Mouse (Mus musculus) natural killer cell, adult 2 months (primary cell): ENCODE results near the gene Gm1043.
A peak's percentile ranks its signal among the peaks of the same experiment; 100 is the strongest.

Source experiments
- DNase-seq, 2 experiments: peaks; one replicate each; pipeline ENCODE4 v3.0.0; 2022; ENCODE audit warnings: low spot score in 2 of 2

Gm1043 gene

DNA sequence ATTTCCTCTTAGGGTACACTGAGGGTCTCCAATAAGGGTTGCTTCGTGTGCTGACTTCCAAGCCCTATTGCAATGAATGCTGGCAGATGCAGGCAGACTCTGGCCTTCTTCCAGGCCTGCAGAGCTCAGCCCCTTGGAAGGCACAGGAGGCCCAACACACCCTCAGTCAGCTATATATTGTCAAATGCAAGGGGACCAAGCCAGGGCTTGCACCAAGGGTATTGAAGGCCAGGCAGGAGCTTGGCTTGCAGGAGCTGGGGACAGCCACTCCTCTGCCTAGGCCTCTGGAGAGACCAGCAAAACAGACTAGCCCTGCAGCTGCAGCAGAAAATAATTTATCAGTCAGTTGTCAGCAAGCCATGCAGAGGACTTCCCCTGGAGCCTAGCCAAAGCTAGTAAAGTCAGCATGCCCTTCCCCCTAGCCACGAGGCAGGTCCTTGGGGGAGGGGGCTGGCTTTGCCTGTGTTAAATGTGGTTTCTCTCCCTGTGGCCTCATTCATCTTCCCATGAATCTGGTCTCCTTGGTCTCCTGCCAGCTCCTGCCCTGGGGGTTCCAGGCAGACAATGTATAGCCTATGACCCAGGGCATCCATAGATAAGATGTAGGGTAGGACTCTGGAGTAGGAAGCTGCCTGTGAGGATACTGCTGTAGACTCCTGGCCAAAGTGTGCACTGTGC is 113.0 kb downstream of the Gm1043 start:
- DNase-seq: no peak

DNA sequence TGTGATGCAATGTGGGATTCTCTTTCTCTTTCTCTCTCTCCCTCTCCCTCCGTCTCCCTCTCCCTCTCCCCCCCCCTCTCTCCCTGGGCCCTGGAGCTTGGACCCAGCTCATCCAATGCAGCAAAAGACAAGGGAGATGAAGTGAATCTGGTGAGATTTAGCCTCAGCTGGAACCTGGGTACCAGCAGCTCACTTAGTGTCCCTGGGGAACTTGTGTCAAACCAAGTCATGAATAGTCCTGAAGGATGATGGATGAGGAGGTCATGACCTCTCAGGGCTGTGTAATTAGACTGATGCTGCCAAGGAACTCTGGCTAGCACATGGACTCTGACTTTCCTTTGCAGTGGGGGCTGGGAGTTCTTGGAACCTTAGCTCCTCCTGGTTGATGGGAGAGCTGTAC is 117.1 kb downstream of the Gm1043 start:
- no peak for DNase-seq

DNA sequence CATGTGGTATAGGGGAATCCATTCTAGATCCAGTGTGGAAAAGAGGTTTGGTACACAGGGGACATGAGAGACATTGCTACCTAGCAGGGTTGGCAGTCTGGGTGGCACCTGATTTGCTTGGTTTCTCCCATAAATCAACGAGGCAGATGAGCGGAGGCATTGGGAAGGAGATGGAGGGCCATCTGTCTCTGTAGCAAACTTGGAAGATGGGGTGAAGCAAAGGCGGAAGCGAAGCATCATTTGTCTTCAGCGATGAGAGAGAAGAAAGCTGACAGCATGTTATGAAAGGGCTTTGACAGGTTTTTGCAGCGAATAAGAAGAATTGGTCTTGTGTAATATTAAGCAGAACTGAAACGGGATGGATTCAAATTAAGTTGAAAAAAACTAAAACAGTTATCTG is 119.7 kb downstream of the Gm1043 start:
- DNase-seq: no peak

DNA sequence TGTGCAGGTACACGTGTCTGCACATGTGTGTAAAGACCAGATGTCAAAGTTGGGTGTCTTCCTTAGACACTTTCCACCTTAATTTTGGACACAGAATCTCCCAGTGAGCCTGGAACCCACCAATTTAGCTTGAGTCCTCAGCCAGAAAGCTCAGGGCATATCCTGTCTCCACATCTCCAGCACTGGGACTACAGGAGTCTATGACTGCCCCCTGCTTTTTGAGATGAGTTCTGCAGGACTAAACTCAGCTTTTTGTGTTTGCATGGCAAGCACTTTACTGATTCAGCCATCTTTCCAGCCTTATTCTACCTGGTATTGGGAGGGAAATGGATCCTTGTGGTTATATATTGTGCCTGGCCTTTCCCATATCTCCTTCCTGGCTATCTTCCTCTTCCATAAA is 120.2 kb downstream of the Gm1043 start:
- DNase-seq: no peak

DNA sequence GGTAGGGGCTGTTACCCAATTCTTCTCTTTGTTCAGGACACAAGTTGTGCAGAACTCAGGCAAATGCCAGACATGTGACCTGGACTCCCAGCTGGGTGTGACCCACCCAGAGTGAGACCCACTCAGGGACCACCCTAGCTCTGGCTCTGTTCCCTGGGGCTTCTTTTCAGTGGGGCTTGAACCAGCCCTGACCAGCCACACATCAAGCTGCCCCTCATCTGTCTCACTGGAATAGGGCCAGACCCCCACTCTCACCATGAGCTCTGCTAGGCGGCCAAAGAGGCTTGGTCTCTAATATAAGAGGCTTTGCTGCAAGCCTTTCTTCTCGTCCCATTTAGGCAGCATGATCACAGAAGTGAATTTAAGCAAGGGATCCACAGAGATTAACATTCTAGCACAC is 121.2 kb downstream of the Gm1043 start:
- no peak for DNase-seq

DNA sequence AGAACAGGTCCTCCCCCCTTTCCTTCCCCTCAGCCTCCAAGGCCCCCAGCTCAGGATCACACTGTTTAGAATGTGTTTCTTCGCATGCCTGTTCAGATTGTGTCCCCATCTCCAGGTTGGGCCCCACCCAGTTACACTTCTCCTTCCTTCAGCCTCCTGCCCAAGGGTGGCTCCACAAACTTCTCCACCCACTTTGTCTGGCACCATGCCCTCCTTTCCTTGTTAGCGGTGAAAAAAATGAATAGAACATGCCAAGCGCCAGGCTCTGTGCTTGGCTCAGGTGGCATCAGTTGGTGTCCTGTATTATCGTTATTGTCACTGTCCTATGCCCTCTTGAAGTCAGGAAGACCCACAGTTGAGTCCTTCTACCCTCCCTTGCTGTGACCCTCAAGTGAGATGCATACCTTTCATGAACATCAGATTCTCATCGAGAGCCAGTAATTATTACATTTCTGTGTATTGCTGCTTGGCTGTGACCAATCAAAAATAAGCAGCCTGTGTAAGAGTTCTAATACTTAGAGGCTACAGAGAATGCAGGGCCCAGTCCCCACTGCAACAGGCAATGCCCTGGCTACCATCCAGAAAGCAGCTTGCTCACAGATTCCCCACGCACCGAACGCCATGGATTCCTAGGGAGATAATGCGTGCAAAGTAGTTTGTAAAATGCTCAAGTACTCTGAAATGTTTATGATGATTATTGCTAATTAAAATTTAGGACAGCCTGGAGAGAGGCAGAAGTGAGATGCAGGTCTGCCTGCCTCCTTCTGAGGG is 128.0 kb downstream of the Gm1043 start:
- no peak for DNase-seq

DNA sequence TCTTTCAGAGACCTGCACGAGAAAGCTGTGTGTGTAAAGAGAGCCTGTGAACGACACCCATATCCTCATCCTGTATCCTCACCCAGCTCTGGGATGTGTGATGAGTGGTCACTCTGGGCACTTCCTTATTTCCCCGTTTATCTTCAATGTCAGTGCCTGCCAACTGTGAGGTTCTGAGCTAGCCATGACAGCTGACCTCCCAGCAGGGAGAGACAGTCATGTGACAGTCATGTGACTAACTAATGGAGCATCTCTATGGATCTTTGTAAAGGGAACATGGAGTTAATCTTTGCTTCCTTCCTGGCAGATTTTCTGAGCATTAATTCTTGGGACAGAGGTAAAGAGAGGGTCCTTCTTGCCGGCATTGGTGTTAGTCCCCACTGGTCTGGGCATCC is 128.5 kb downstream of the Gm1043 start:
- no peak for DNase-seq

DNA sequence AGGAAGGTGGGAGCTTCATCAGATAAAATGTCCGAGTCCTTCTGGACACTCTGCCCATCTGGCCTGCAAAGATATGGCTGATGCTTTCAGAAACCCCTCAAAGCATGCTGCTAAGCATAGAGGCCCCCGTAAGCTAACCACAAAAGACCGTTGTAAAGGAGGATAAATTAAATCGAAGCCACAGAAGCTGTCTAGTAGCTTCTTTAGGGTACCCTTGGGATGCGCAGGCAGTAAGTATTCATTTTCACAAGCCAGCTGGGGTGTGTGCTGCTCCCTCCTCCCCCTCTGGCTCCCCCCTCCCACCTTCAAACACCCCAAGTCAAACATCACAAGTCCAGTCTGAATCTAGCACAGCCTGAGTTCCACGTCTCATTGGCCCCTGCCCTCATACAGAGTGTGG is 129.4 kb downstream of the Gm1043 start:
- DNase-seq: no peak

DNA sequence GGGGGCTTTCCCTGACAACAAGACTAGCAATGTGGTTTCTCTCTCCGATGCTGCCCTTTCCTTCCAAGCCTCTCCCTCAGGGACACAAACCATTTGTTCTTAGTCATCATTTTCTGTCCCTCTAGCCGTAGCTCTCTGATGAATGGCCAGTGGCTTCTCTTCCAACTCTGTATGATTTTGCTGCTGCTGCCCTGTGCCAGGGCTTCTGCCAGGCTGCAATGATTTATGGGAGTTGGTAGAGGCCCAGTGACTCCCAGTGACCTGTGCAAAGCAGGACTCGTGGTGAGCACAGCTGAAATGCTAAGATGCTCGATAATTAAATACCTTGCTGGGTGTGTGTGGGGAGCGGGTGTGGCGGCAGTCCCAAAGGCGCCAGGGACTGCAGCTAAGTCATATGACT is 130.1 kb downstream of the Gm1043 start:
- no peak for DNase-seq

DNA sequence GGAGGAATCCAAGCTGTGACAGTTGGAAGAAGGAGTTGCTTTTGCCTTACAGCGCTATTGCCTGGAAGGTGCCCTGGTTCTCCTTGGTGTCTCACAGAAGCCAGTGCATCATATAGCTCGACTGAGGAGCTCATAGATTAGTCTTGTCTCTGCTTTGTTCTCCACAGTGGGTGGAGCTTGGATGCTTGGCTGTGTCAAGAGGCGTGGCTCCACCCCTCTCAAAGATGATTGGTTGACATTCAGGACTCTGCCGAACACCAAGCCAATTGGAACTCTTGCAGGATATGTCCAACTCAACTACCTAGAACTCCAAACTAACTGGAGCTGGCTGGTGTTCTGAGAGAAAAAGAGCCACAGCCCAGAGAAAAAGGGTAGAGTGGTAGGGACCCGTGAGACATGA is 134.4 kb downstream of the Gm1043 start:
- no peak for DNase-seq

DNA sequence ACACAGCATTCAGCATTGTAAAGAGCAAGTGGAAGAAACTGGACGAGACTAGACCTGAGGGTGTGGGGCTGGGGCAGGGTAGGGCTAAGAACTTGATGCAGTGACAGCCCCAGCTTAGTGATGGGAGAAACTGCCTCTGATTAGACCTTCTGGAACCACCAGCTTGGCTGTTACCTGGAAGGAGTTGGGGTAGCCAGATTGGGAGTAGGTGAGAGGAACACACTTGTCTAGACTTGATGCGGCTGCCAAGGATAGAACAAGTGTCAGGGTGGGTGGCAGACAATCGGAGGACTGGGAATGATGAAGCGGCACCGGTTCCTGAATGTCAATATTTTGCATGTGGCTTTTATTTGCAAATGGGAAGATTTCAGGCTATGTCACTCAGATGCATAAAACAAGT is 135.4 kb downstream of the Gm1043 start:
- DNase-seq: no peak

DNA sequence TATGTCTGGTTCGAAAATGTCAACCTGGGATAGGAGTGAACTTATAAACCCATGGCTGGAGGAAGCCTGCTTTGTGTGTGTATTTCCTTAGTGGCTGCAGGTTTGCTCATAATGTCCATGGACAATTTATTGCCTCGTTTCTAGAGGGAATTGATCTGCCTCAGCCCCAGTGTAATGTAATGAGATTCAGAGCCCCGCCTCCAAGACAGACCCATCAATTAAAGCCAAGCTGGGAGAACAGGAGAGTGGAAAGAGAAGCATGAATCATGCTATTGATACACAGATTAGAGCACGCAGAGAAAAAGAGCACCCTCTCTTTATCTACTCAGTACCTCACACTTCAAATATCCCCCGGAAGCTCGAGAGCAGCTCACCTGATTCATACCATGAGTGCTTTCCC is 136.4 kb downstream of the Gm1043 start:
- no peak for DNase-seq

DNA sequence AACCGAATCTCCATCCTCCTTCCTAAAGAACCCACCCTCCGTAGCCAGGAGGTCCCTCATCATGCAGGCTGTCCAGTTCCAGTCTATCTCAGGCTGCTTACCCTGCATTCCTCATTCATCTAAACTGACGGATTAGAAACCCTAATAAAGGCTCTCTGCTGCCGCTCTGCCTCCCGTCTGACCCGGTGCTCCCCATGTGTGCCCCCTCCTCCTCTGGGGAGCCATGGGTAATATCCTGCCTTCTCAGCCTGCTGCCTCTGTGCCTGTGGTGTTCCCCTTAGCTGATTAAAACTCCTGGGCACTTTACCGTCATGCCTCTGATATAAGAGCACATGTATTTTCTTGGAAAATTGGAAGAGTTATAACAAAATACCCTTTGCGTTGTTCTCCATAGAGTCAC is 137.1 kb downstream of the Gm1043 start:
- DNase-seq: no peak

DNA sequence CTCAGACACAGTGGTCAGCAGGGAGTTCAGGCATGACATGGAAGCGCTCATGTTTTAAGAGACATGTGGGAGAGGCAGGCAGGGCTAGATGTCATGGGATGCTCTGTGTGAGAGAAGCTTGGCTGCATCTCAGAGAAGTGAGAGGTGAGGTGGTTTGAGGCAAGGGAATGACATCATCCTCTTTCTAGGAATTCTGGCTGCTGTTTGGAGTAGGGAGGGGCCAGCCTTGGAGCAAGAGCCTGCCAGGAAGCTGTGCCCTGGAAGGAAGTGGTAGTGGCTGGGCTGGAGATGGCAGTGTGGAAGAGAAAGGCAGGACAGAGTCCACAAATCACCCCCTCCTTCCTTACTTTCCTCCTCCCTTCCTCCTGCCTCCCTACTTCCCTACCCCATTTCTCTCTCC is 140.5 kb downstream of the Gm1043 start:
- DNase-seq: no peak

DNA sequence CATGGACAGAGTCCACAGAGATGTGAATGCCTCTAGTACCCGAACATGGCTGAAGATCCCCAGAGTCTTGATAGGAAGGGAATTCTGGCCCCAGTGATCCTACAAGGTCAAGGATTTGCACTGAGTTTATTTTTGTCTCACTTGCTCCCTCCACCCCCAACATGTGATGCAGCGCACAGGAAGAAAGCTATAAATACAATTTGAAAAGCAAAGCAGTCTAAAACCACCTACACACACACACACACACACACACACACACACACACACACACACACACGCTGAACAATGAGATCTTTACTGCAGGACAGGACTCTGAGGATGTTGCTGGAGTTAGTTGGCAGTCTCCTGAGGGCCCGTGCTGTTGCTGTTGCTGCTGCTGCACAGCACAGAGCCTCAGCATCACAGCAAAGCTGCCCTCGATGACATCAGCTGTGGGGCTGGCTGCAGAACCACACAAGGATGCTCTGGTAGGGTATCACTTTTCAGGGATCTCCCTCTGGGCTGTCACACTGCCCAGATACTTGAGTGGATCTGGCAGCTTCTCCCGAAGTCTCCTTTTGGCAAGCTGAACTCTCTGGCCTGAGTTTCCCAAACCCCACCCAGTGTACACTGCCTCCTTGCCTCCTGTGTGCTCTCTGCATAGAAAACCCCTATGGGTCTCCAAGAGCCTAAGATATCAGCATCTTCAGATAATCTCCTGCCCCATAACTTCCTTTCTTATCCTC is 142.9 kb downstream of the Gm1043 start:
- no peak for DNase-seq

DNA sequence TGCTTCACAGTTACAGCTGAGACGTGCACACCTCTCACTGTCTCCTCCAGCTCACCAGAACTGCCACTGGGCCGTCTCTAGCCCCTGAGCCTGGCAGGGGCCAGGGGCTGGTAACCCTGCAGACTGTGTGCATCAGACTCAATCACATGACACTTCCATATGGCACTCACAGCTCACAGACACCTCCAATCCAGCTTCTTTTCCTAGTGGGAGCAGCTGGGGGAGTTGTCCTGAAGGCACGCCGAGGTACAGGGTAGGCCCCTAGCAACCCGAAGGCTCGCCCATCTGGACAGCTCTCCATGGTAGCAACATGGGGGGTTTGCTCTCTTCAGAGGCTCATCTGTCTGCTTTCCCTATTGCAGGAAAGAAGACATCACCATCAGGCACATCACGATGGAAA is 143.7 kb downstream of the Gm1043 start:
- DNase-seq: no peak

DNA sequence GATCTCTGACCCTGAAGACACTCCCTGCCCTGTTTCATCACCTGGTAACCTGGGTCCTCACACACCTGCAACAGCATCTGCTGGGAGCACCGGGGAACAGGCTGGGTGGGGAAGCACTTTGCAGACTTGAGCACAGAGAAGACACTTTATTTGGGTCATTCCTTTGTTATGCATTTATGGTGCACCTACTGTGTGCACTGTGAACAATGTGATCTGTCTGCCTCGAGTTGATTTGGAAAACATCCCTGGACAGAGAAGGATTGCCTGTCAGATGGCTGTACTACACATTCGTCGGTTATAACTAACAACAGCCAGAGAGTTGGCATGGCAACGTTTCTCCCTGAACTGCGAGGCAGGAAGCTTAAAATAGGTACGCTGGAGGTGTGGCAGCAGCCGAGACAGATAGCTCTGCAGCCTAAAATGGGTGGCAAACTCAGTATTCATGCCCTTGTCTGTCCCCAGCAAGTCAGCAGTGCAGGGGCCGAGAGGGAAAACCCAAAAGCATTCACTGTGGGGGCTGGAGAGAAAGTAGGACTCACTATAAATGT is 147.9 kb downstream of the Gm1043 start:
- DNase-seq: no peak

DNA sequence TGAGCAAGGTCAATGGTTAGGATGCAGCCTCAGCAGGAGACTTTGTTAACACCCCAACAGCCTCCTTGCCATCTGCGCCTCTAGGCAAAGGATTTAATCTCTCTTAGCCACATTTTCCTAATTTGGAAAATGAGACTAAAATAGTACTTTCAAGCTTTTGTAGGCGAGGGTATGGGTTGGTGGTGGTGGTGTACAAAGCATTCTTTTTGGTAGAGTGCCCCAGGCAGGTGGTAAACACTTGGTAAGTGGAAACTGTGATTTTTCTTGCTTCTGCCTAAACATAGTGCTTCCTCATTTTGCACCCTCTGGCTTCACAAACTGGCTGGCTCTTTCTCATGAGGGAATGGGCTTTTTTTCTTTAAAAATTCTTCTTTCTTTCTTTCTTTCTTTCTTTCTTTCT is 153.5 kb downstream of the Gm1043 start:
- DNase-seq: no peak

DNA sequence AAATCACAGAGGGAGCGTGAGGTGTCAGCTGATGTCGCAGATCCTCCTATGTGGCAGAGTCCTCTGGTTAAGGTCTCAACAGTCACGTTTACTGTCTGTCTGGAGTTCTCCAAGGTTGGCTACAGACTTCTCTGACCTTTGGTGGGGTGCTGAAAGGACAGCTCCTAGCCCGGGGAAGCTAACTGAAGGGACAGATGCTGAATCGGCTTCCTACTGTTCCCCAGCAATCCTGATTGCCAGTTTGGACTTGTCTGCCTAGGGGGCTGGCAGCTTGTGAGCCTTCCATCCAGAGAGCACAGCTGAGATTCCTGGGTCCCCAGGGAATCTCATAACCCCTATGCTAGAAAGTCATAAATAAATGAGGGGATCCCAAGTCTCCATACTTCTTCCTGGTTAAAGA is 155.4 kb downstream of the Gm1043 start:
- DNase-seq: no peak

DNA sequence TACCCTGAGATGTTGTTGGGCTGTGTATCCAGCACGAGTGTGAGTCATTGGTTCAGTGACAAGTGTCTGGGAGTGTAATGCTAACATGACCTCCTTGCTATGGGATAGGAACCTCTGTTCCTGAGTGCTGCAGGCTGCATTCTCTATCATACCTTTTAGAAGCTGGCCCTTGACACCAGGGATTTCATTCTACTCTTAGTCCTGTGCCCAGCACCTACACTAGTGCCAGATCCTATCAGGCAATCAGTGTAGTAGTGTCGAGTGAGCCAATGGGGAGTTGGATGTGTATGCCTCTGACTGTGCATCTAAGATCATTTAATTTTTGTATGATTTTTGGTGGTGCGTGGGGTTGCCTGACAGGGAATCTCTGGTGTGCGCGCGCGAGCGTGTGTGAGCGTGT is 156.1 kb downstream of the Gm1043 start:
- no peak for DNase-seq

DNA sequence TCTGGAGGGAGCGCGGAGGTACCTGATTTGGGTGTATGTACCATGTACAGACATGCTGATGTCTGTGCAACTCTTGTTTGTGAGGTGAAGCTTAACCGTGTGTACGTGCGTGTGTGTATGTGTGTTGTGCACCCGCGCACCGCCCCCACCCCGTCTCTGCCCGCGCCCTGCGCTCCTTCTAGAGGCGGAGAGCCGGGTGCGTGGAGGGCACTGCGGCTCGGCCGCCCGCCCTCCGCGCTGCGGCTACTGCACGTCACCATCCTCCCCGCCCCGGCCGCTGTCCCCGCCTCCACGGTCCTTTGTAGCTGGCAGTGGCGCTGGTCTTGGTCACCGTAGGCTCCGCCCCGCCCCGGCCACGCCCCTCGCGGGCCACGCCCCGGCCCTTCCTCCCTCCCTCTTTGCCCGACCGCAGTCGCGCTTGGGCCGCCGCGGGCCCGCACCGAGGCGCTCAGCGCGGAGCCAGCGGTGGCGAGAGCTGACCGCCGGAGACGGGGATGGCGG is 156.5 kb downstream of the Gm1043 start, which contains the start of gene Crmp1:
TSS of gene Crmp1 (plus strand) at position 290 of the 501 bp plus-strand sequence.
- peak in 1 of 2 experiments; percentile 5 for DNase-seq
